Mouse (Mus musculus) ovary, adult 18-20 months (tissue): ENCODE results near the gene Spo11.
A peak's percentile ranks its signal among the peaks of the same experiment; 100 is the strongest.

Source experiments
- DNase-seq: peaks from one replicate; pipeline ENCODE4 v3.0.0; 2022; ENCODE audit warnings: low spot score, mixed read lengths

Spo11 gene

GRCm38 (mm10) chr2:172958579-172958978 lies 18.9 kb upstream of the Spo11 start:
- no peak for DNase-seq

GRCm38 (mm10) chr2:172959006-172959768 lies 18.3 kb upstream of the Spo11 start:
- DNase-seq = no peak

DNA sequence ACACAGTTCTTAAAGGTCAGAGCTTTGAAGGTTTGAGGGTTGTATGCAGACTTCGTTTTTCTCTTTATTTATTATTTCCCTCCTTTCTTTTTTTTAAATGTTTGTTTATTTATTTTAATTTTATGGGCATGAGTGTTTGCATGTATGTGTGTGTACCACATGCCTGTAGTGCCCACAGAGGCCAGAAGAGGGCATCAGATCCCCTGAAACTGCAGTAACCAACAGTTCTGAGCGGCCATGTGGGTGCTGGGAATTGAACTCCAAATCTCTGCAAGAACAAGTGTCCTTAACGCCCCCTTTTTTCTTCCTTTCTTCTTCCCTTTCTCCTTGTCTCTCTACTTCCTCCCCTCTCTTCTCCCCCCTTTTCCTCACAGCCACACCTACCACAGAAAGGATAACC lies 17.1 kb upstream of the Spo11 start:
- no peak for DNase-seq

DNA sequence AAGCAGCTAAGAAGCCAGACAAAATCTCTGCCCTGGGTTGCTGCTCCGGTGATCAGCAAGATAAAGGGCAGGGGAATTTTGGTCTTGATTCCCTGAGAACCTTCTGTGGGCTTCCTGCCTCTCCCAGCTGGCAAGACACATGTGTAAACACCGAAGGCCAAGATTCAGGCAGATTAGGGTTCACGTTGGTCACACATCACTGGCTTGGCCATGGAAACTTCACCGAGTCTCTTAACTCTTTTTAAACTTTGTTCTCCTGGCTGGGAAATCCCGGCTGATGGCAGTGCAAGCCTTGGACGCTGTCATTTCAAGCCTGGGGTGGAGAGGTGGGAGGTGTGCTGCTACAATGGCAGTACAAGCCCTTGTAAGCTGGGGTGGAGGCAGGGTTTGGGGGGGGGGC lies 16.3 kb upstream of the Spo11 start:
- DNase-seq = no peak

GRCm38 (mm10) chr2:172965249-172965648 lies 12.3 kb upstream of the Spo11 start:
- no peak for DNase-seq

DNA sequence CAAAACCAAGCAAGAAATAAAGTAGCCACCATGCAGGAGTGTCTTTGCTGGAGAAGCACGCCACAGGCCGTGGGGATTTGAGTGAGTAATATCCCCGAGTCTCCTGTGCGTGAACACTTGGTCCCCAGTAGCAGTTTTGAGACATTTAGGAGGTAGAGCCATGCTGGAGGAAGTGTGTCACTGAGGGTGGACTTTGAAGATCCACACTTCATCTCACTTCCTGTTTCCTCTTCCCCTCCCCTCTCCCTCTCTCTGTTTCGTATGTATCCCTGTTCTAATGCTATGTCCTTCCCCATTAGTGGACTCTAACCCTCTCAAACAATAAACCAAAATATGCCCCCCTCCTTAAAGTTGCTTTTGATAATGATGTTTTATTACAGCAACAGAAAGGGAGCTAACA lies 11.0 kb upstream of the Spo11 start:
- no peak for DNase-seq

DNA sequence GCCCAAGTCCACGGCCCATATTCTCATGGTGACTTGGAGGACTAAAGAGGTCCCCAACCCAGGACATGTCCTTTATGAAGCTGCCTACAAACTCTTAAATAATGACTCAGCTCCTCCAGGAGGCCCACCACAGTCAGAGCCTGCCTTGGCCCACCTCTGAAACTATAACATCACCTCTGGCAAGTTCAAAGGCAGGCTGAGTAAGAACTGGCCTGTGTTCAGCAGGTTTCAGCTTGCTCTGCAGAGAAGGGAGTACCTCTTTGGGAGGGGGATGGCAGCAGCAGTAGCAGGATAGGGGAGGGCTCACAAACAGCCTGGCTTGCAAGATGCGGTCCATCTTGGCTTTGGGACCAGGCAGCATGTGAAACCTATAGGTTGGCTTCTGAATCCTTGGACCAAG lies 5.6 kb upstream of the Spo11 start:
- no peak for DNase-seq

DNA sequence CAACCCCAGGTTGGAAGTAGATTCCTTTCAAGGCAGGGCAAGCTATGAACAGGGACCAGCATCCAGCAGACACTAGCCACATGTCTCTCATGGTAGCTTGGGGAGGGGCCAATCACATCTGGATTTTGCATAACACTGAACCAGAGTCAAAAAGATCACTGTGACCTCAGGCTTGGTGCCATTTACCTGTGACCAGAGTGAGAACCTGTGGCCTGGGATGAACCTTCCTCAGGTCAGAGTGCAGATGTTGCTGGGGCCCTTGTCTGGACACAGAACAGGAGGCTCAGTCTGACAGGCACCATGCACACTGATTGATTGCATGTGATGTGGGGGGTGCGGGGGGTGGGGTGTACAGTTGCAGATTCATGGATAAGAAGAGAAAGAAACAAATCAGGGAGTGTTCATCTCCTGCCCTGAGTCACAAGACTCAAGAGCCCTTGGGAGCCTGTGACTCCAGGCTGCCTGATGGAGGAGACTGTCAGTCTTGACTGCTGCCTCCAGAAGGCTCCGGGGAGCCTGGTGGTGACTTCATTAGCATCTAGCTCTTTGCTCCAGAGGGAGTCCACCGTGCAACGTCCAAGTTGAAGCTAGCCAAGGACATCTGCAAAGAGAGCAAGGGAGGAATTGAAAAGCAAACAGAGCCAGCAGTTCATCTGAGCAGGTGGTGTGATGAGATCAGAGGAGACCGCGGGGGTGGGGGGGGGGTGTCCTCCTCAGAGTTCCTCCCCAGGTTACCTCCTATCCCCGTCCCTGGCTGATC lies 3.5 kb upstream of the Spo11 start:
- no peak for DNase-seq

GRCm38 (mm10) chr2:172974701-172975100 lies 2.8 kb upstream of the Spo11 start:
- no peak for DNase-seq

DNA sequence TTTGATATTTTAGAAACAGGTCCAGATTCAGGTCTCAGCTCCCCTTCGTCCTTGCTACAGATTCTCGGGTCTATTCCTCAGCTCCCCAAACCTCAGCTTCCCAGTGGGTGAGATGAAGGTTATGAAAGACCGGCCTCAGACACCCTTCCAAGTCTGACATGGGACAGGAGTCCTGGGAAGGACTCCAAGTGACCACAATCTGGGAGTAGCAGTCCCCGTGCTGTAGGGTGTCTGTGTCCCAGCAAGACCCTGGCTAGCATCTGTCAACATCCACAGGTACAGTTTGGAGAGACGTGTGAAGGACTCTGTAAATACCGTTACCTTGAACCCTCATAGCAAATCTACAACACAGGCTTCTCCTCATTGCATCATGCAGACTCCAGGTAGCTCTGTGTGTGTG lies 2.3 kb upstream of the Spo11 start:
- no peak for DNase-seq

DNA sequence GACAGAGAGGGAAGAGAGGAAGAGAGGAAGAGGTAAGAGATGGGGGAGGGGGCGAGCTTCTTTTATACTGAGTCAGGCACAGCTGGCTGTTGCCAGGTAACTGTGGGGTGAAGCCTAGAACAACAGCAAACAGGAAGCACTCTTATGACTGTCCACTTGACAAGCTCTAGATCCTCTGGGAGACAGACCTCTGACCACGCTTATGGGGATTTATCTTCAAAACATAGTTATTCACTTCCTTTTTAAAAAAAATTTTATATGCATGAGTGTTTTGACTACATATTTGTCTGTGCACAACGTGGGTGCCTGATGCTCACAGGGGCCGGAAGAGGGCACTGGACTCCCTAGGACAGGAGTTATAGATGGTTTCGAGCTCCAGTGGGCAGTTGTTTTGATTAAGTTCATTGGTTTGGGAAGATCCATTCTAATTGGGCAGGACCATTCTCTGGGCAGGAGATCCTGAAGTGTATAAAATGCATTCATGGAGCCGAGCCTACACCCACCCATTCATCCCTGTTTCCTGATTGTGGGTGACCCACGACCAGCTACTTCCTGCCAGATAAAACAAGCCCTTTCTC lies 750 bp upstream of the Spo11 start:
- no peak for DNase-seq

GRCm38 (mm10) chr2:172978131-172978633 lies 682 bp downstream of the Spo11 start:
- DNase-seq = no peak

DNA sequence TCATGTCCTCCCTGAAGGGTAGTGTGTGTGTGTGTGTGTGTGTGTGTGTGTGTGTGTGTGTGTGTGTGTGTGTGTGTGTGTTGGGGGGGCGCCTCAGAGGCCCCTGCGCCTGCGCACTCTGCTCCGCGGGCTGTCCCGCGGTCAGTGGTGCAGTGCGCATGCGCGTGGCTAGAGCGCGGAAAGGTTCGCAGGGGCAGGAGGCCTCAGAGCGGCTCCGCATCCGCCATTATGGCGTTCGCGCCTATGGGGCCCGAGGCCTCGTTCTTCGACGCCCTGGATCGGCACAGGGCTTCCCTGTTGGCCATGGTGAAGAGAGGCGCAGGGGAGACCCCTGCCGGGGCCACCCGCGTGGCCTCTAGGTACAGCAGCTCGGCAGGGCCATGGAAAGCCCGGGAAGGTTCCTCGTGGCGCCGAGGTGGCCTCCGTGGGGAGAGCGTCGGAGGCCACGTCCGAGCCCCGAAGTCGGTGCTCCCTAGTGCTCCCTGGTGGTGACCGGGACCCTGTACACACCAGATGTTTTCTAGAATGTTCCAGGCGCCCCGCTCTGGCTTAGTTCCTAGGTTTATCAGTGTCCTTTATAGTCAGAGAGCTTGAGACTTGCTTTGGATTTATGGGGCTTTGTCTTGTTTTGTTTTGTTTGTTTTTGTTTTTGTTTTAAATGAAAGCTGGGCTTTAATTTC lies 2.3 kb downstream of the Spo11 start:
- no peak for DNase-seq

GRCm38 (mm10) chr2:172982776-172983561 lies 5.5 kb downstream of the Spo11 start:
- no peak for DNase-seq

GRCm38 (mm10) chr2:172990161-172990560 lies 12.7 kb downstream of the Spo11 start:
- DNase-seq = no peak

- DNase-seq = no peak
Measured at GRCm38 (mm10) chr2:172996207-172996606, 18.7 kb downstream of the Spo11 start.

GRCm38 (mm10) chr2:172997748-172998147 lies 20.2 kb downstream of the Spo11 start:
- DNase-seq = no peak

DNA sequence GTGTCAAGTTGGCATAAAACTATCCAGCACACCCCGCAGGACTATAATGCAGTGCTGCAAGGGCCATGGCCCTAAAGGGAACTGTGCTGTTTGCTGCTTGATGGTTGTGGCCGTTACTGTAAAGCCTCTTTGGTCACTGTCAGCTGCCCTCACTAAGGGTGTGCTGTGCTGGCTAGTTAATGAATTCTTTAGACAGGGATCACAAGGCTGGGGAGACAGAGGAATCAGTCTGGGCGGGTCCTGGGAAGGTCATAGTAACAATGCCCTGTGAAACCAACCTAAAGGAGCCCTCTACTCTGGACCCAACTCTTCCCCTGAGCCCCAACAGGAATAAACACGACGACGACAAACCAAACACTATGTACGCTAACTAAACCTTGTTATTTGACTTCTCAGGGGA lies 21.0 kb downstream of the Spo11 start:
- no peak for DNase-seq

DNA sequence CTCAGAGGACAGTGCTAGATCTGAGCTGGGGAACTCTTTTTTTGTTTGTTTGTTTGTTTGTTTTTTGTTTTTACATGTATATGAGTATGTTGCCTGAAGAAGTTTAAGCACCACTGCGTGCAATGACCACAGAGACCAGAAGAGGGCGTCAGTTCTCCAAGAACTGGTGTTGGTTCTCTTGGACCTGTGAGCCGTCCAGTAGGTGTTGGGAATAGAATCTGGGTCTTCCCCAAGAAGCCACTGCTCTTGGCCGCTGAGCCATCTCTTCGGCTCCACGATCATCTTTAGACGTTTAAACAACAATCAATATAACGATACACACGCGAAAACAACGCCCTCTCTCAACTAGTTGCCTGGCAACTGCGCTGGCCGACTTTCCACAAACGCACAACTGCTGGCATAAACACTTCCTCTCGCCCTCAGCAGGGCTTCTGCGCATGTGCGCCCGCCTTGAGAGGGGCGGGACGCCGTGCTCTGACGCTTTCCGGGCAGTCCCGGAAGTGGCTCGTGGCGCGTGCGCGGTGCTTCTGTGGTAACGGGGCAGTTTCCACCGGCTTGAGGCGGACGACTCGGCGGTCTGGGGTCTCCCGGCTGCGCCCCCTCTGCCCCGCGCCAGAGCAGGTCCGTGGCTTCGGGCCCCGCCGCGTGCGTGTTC lies 22.3 kb downstream of the Spo11 start, which contains the start of gene Rae1:
Gene Rae1, plus strand, starts transcription at position 488 of the 655 bp plus-strand sequence.
- peak; percentile 96 for DNase-seq

- peak; percentile 69 for DNase-seq
Measured at GRCm38 (mm10) chr2:173000285-173000652, 22.8 kb downstream of the Spo11 start.

DNA sequence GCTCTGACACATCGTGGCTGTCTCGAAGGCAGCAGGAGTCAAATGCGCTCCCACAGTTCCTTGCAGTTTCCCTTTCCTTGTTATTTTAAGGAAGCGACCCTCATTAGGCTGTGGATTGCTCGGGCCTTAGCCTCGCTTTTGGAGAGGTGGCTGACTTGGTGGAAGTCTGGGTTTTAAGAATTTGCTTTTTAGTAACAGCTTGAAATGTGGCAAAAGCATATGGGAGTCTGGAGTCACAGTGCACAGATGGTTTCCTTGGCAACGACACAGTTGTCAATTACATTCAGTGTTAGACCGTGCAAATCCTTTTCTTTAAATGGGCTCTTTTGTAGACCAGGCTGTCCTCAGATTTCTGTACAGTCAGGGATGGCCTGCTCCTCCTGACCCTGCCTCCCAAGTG lies 23.4 kb downstream of the Spo11 start:
- DNase-seq = no peak
